Mouse (Mus musculus): ENCODE measurements around the gene Gtf3c4. TPM values are rescaled to one million over a fixed set of nuclear protein-coding genes. Genes with fewer than 3 reads are reported as not detected.

Gtf3c4 gene
- polyA plus RNA-seq, 1 experiment from 2014 or later = 16.6 TPM

DNA sequence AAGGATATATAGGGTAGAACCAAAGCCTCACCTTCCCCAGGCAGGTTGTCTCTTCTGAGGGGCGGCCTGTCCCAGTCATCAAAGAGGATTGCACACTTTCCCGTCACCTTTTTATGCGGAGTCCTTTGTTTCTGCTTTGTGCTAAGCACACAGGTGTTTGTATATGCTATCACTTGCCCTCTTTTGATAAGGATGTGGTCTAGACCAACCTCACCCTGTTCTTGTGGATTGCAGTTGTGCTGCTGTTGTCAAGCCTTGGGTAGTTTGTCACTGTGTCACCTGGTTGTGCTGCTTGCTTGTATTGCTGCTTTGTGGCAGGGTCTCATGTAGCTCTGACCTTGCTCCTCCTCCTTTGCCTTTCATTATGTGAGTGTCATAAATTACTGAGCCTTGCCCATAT lies 12.4 kb upstream of the Gtf3c4 start:
- Histone ChIP-seq H3K9me3 (replicated peaks) (no peaks in the 10 kb centered on the region), H3K4me3 (no peak overlapping the region), H3K9ac (no peak overlapping the region), H3K4me2 (no peak overlapping the region), H3K27me3 (no peaks in the 10 kb centered on the region), H3K27ac (no peak overlapping the region), H3K36me3 (ENCODE audit: poor library complexity, severe bottlenecking) (peaks cover 56% of the 10 kb centered on the region), H3K4me1 (no peaks in the 10 kb centered on the region)
- no peak for ATAC-seq
- WGBS = 89% methylated on average over 3 of the region's 3 CpGs

GRCm38 (mm10) chr2:28848879-28849278 lies 8.7 kb upstream of the Gtf3c4 start:
- 93% methylated on average over 2 of the region's 2 CpGs for WGBS
- H3K27me3 ChIP-seq = no peaks in the 10 kb centered on the region
- H3K27ac ChIP-seq = no peak overlapping the region
- H3K9me3 ChIP-seq (replicated peaks) = no peaks in the 10 kb centered on the region
- H3K4me1 ChIP-seq = no peaks in the 10 kb centered on the region
- H3K4me2 ChIP-seq = no peak overlapping the region
- no peak overlapping the region for H3K4me3 ChIP-seq
- peaks cover 63% of the 10 kb centered on the region for H3K36me3 ChIP-seq (ENCODE audit: poor library complexity, severe bottlenecking)
- no peak for ATAC-seq
- no peak overlapping the region for H3K9ac ChIP-seq

DNA sequence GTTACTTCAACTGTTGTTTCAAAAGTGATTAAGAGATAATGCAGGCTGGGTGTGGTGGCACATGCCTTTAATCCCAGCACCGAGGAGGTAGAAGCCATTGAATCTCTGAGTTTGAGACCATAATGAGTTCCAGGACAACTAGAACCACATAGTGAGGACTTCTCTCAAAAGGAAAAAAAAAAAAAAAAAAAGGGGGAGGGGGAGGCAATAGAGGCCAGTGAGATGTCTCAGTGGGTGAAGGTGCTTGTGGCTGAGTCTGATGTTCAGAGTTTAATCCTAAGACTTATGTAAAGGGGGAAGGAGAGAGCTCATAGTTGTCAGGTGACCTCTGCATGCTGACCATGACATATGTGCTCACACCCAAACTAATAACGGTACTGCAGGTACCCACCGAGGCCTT lies 1.9 kb upstream of the Gtf3c4 start:
- Histone ChIP-seq H3K9me3 (replicated peaks) (no peaks in the 10 kb centered on the region), H3K4me3 (peak overlapping the region; percentile 77; the same call in 1 of the 2 replicates), H3K27me3 (no peaks in the 10 kb centered on the region), H3K4me1 (peaks cover 47% of the 10 kb centered on the region), H3K9ac (no peak overlapping the region; the same call in 1 of the 2 replicates), H3K4me2 (peak overlapping the region; percentile 99), H3K36me3 (ENCODE audit: poor library complexity, severe bottlenecking) (peaks cover 26% of the 10 kb centered on the region), H3K27ac (no peak overlapping the region)
- WGBS = 80% methylated on average over 3 of the region's 3 CpGs
- no peak for ATAC-seq

- Histone ChIP-seq H3K4me2 (peak overlapping the region; percentile 99), H3K27ac (peak overlapping the region; percentile 78), H3K9ac (peak overlapping the region; percentile 84), H3K9me3 (replicated peaks) (no peaks in the 10 kb centered on the region), H3K36me3 (ENCODE audit: poor library complexity, severe bottlenecking) (peaks cover 13% of the 10 kb centered on the region), H3K4me1 (peaks cover 54% of the 10 kb centered on the region), H3K4me3 (peak overlapping the region; percentile 77), H3K27me3 (no peaks in the 10 kb centered on the region)
- ATAC-seq = peak; percentile 52; the same call in 1 of the 2 replicates
- WGBS = under 1% methylated on average over 42 of the region's 53 CpGs
These were observed 499 bp downstream of the Gtf3c4 start for GRCm38 (mm10) chr2:28839501-28840221.

- no peak overlapping the region for H3K4me3 ChIP-seq
- ATAC-seq = no peak
- H3K4me2 ChIP-seq = no peak overlapping the region
- no peaks in the 10 kb centered on the region for H3K27me3 ChIP-seq
- H3K36me3 ChIP-seq (ENCODE audit: poor library complexity, severe bottlenecking) = peaks cover 40% of the 10 kb centered on the region
- H3K4me1 ChIP-seq = peaks cover 36% of the 10 kb centered on the region
- 82% methylated on average over 3 of the region's 3 CpGs for WGBS
- no peak overlapping the region for H3K9ac ChIP-seq
- no peak overlapping the region for H3K27ac ChIP-seq
- H3K9me3 ChIP-seq (replicated peaks) = no peaks in the 10 kb centered on the region
These were observed 3.8 kb downstream of the Gtf3c4 start for GRCm38 (mm10) chr2:28836181-28836940.

GRCm38 (mm10) chr2:28829265-28829664 lies 10.9 kb downstream of the Gtf3c4 start:
- Histone ChIP-seq H3K4me3 (no peak overlapping the region), H3K9ac (no peak overlapping the region), H3K27ac (no peak overlapping the region), H3K9me3 (replicated peaks) (no peaks in the 10 kb centered on the region), H3K4me2 (no peak overlapping the region), H3K4me1 (no peaks in the 10 kb centered on the region), H3K27me3 (no peaks in the 10 kb centered on the region), H3K36me3 (ENCODE audit: poor library complexity, severe bottlenecking) (peaks cover 94% of the 10 kb centered on the region)
- no peak for ATAC-seq
- WGBS = 49% methylated on average over 4 of the region's 4 CpGs

GRCm38 (mm10) chr2:28818866-28819265 lies 21.3 kb downstream of the Gtf3c4 start:
- H3K4me1 ChIP-seq = no peaks in the 10 kb centered on the region
- H3K9ac ChIP-seq = no peak overlapping the region
- H3K4me2 ChIP-seq = no peak overlapping the region
- peaks cover 14% of the 10 kb centered on the region for H3K27me3 ChIP-seq
- H3K4me3 ChIP-seq = no peak overlapping the region
- WGBS = 85% methylated on average over 4 of the region's 4 CpGs
- ATAC-seq = no peak
- peaks cover 13% of the 10 kb centered on the region for H3K36me3 ChIP-seq (ENCODE audit: poor library complexity, severe bottlenecking)
- no peaks in the 10 kb centered on the region for H3K9me3 ChIP-seq (replicated peaks)
- H3K27ac ChIP-seq = no peak overlapping the region

GRCm38 (mm10) chr2:28810260-28811013 lies 29.7 kb downstream of the Gtf3c4 start:
- Histone ChIP-seq H3K27me3 (peaks cover 23% of the 10 kb centered on the region), H3K9me3 (replicated peaks) (no peaks in the 10 kb centered on the region), H3K9ac (no peak overlapping the region), H3K4me1 (no peaks in the 10 kb centered on the region), H3K36me3 (ENCODE audit: poor library complexity, severe bottlenecking) (no peaks in the 10 kb centered on the region), H3K27ac (no peak overlapping the region), H3K4me3 (no peak overlapping the region), H3K4me2 (no peak overlapping the region)
- WGBS = 40% methylated on average over 5 of the region's 5 CpGs
- ATAC-seq = no peak

DNA sequence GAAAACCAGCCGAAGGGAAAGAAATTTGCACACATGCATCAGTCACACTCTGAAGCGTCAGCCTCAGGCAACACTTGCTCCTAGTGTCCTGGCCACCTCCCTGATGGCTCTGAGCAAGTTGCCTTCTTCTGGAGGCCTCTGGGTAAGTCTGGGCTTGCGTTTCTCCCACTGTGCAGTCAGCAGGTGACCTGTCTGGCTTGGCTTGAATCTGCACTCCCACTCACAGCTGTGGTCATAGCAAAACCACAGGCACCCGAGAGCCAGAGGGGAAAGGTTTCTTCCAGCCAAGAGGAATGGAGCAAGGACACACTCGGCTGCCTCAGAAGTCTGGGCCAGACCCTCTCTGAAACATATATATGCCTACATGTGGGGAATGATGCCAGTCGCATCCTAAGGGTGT lies 31.3 kb downstream of the Gtf3c4 start:
- no peak overlapping the region for H3K4me2 ChIP-seq
- no peak overlapping the region for H3K9ac ChIP-seq
- no peak overlapping the region for H3K4me3 ChIP-seq
- H3K9me3 ChIP-seq (replicated peaks) = no peaks in the 10 kb centered on the region
- H3K4me1 ChIP-seq = no peaks in the 10 kb centered on the region
- WGBS = 84% methylated on average over 6 of the region's 6 CpGs
- ATAC-seq = no peak
- H3K27me3 ChIP-seq = peaks cover 15% of the 10 kb centered on the region
- no peaks in the 10 kb centered on the region for H3K36me3 ChIP-seq (ENCODE audit: poor library complexity, severe bottlenecking)
- no peak overlapping the region for H3K27ac ChIP-seq

DNA sequence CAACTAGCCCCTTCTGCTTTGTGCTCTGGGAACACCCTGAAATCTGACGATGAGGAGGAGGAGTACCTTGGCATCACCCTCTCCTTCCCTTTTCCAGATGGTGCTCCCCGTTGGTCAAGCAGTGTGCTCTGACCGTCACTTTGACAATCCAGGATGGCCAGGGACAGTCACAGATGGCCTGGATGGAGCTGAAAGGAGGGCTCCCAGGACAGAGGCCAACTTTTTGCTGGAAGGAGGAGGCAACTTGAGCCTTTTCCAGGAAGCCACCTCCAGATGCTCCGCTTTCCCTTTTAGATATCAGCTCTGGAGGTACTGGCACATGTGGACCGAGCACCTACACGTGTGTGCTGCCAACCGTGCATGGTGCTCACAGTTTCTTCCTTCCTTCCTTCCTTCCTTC lies 36.8 kb downstream of the Gtf3c4 start:
- Histone ChIP-seq H3K9ac (no peak overlapping the region), H3K36me3 (ENCODE audit: poor library complexity, severe bottlenecking) (no peaks in the 10 kb centered on the region), H3K27me3 (peaks cover 43% of the 10 kb centered on the region), H3K4me1 (peaks cover 15% of the 10 kb centered on the region), H3K27ac (no peak overlapping the region), H3K4me2 (no peak overlapping the region), H3K4me3 (no peak overlapping the region), H3K9me3 (replicated peaks) (no peaks in the 10 kb centered on the region; the same call in 1 of the 2 replicates)
- WGBS = 91% methylated on average over 7 of the region's 7 CpGs
- ATAC-seq = no peak

DNA sequence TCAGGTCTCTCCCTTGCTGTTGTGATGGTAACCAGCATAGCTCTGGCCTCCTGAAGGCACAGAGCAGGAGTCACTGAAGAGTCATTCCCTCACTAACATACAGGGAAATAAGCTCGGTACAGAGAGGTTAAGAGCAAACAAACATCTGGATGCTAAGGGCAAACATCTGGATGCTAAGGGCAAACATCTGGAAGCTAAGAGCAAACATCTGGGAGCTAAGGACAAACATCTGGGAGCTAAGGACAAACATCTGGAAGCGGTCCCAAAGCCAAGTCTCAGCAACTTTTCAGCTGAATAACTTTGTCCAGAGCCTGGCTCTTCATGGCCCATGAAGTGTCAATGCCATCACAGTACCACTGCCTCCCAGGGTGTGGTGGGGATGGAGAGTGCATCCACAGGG lies 40.6 kb downstream of the Gtf3c4 start:
- H3K9me3 ChIP-seq (replicated peaks) = no peaks in the 10 kb centered on the region; the same call in 1 of the 2 replicates
- no peak for ATAC-seq
- H3K4me2 ChIP-seq = no peak overlapping the region
- no peaks in the 10 kb centered on the region for H3K36me3 ChIP-seq (ENCODE audit: poor library complexity, severe bottlenecking)
- H3K4me3 ChIP-seq = no peak overlapping the region
- WGBS = 95% methylated on average over 2 of the region's 2 CpGs
- H3K9ac ChIP-seq = no peak overlapping the region
- H3K27ac ChIP-seq = no peak overlapping the region
- H3K4me1 ChIP-seq = peaks cover 39% of the 10 kb centered on the region
- H3K27me3 ChIP-seq = peaks cover 61% of the 10 kb centered on the region

DNA sequence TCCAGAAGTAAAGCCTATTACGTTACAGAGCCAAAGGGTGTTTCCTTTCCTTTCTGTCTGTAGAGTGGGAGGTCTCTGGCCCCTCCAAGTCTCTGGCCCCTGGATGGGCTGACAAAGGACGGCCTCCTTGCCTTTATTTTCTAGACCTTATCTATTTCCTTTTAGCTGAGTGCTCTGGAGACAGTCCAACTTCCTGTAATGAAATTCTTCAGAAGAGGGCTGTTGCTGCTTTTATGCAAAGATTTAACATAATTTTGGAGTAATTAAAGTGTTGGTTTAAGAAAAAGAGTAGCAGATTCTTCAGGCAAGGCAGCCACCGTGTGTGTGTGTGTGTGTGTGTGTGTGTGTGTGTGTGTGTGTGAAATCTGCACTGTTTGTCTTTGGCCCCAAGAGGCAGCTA lies 41.8 kb downstream of the Gtf3c4 start:
- H3K9me3 ChIP-seq (replicated peaks) = no peaks in the 10 kb centered on the region; the same call in 1 of the 2 replicates
- H3K27me3 ChIP-seq = peaks cover 71% of the 10 kb centered on the region
- H3K27ac ChIP-seq = peak overlapping the region; percentile 78
- H3K36me3 ChIP-seq (ENCODE audit: poor library complexity, severe bottlenecking) = no peaks in the 10 kb centered on the region
- no peak overlapping the region for H3K9ac ChIP-seq
- ATAC-seq = no peak; the same call in 1 of the 2 replicates
- WGBS = 19% methylated on average over 3 of the region's 3 CpGs
- H3K4me3 ChIP-seq = no peak overlapping the region
- H3K4me2 ChIP-seq = peak overlapping the region; percentile 22; the same call in 1 of the 2 replicates
- peaks cover 39% of the 10 kb centered on the region for H3K4me1 ChIP-seq

Data from forebrain, embryonic 13.5 days (tissue).